In the genomic region with DNA sequence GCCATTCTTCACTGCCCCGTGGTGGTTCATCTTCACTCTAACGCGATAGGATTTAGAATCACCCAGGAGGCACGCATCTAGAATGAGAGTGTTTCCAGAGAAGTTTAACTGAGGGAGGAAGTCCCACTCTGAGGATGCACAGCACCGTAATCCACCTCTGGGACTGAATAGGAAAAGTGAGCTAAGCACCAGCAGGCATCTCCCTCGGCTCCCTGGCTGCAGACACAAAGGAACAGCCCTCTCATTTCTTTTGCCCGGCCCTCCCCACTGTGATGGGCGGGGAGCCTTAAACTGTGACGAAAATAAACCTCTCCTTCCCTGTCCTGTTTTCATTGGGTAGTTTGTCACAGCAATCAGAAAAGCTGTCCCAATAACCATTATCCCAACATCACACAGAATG, we compare ENCODE assay signal across 10 mouse cellular contexts.
DNase-seq lines count a peak whose midpoint lies in the region; ATAC-seq and TF ChIP-seq lines count a peak whose summit lies in the region.
"Had no signal": no experiment of that assay in that cellular context is flagged by ENCODE, and none has a peak within 500 bp of the region (broad histone marks: within the 10 kb centered on the region; RNA-seq: fewer than 3 reads in every experiment).

No protein-coding gene starts in this region.

- WGBS in kidney, embryonic 14.5 days: 4% methylated on average over 9 of the region's 9 CpGs
- under 1% methylated on average over 9 of the region's 9 CpGs for WGBS in forebrain, embryonic 10.5 days
- 4% methylated on average over 9 of the region's 9 CpGs for WGBS in intestine, embryonic 15.5 days
- 1% methylated on average over 9 of the region's 9 CpGs for WGBS in midbrain, postnatal 0 days

- H3K9me3 ChIP-seq in kidney, embryonic 14.5 days (ENCODE audit: control insufficient read depth, low read length): no peaks in the 10 kb centered on the region
- no peaks in the 10 kb centered on the region for H3K9me3 ChIP-seq in forebrain, embryonic 10.5 days
- no peaks in the 10 kb centered on the region for H3K9me3 ChIP-seq in intestine, embryonic 15.5 days
- no peaks in the 10 kb centered on the region for H3K9me3 ChIP-seq in midbrain, postnatal 0 days (ENCODE audit: low read length)
- H3K9me3 ChIP-seq: megakaryocyte, embryonic 14.5 days had no signal

- no peaks in the 10 kb centered on the region for H3K36me3 ChIP-seq in kidney, embryonic 14.5 days (ENCODE audit: control insufficient read depth, insufficient read depth, low read length)
- H3K36me3 ChIP-seq in forebrain, embryonic 10.5 days (replicated peaks): no peaks in the 10 kb centered on the region
- no peaks in the 10 kb centered on the region for H3K36me3 ChIP-seq in intestine, embryonic 15.5 days
- H3K36me3 ChIP-seq in midbrain, postnatal 0 days (ENCODE audit: insufficient read depth, low read length): no peaks in the 10 kb centered on the region

- DNase-seq in kidney, adult 8-10 months: no peak
- DNase-seq in forebrain, embryonic 10.5 days (ENCODE audit: extremely low spot score, low spot score): peak; percentile 37
- no peak for DNase-seq in midbrain, postnatal 0 days (ENCODE audit: low spot score)
- DNase-seq in left cerebral cortex, postnatal 4 days: no peak
- no peak for DNase-seq in spleen, adult 12 weeks (ENCODE audit: low spot score)
- no peak for DNase-seq in natural killer cell, adult 2 months (ENCODE audit: low spot score in 2 of 2)
- DNase-seq: cerebellum, adult 11-12 months had no signal

- H3K4me1 ChIP-seq in kidney, embryonic 14.5 days (ENCODE audit: control insufficient read depth, insufficient read depth, low read length): peaks cover 9% of the 10 kb centered on the region
- peaks cover 35% of the 10 kb centered on the region for H3K4me1 ChIP-seq in forebrain, embryonic 10.5 days
- H3K4me1 ChIP-seq in intestine, embryonic 15.5 days (replicated peaks): peaks cover 8% of the 10 kb centered on the region; the same call in 1 of the 2 replicates
- H3K4me1 ChIP-seq in midbrain, postnatal 0 days (ENCODE audit: insufficient read depth, low read length): no peaks in the 10 kb centered on the region; the same call in 1 of the 2 replicates

- H3K27me3 ChIP-seq in kidney, embryonic 14.5 days (ENCODE audit: control insufficient read depth, insufficient read depth, low read length): no peaks in the 10 kb centered on the region
- H3K27me3 ChIP-seq in forebrain, embryonic 10.5 days (ENCODE audit: poor library complexity, severe bottlenecking): peaks cover 9% of the 10 kb centered on the region; the same call in 1 of the 2 replicates
- no peaks in the 10 kb centered on the region for H3K27me3 ChIP-seq in intestine, embryonic 15.5 days (replicated peaks)
- H3K27me3 ChIP-seq in midbrain, postnatal 0 days (ENCODE audit: insufficient read depth, low read length): no peaks in the 10 kb centered on the region

- intact Hi-C loops in left cerebral cortex, postnatal 4 days (cut with DNase I): loop anchor here (10.0 kb wide), 2 partner anchors 313 to 403 kb away; no protein-coding TSS in a partner anchor

- no peak for TF ChIP-seq CTCF in midbrain, postnatal 0 days (IDR thresholded peaks at IDR 0.05)

- H3K9ac ChIP-seq in kidney, embryonic 14.5 days (ENCODE audit: low read depth, low read length): peak overlapping the region; percentile 8; the same call in 1 of the 2 replicates
- H3K9ac ChIP-seq in intestine, embryonic 15.5 days: no peak overlapping the region
- no peak overlapping the region for H3K9ac ChIP-seq in midbrain, postnatal 0 days (replicated peaks; ENCODE audit: low read length, poor library complexity, severe bottlenecking)

- no peak overlapping the region for H3K27ac ChIP-seq in kidney, embryonic 14.5 days (ENCODE audit: low read depth, low read length)
- H3K27ac ChIP-seq in forebrain, embryonic 10.5 days: peak overlapping the region; percentile 72
- H3K27ac ChIP-seq in intestine, embryonic 15.5 days: no peak overlapping the region
- no peak overlapping the region for H3K27ac ChIP-seq in midbrain, postnatal 0 days (ENCODE audit: low read depth, low read length)

- H3K4me3 ChIP-seq in kidney, embryonic 14.5 days (ENCODE audit: low read length): peak overlapping the region; percentile 29
- H3K4me3 ChIP-seq in forebrain, embryonic 10.5 days: peak overlapping the region; percentile 45
- 0 out of 2 replicates have a peak overlapping the region, but pooled peaks have one; percentile 0 for H3K4me3 ChIP-seq in intestine, embryonic 15.5 days (replicated peaks)
- H3K4me3 ChIP-seq in midbrain, postnatal 0 days (ENCODE audit: low read depth, low read length): peak overlapping the region; percentile 15; the same call in 1 of the 2 replicates
- H3K4me3 ChIP-seq: megakaryocyte, embryonic 14.5 days had no signal

- H3K4me2 ChIP-seq in kidney, embryonic 14.5 days (replicated peaks; ENCODE audit: low read depth, low read length): peak overlapping the region; percentile 47
- peak overlapping the region; percentile 48 for H3K4me2 ChIP-seq in intestine, embryonic 15.5 days (replicated peaks)
- H3K4me2 ChIP-seq in midbrain, postnatal 0 days (ENCODE audit: low read depth, low read length, poor library complexity, severe bottlenecking): peak overlapping the region; percentile 46

- ATAC-seq in kidney, embryonic 14.5 days (ENCODE audit: low FRiP score, low TSS enrichment): peak; percentile 62; the same call in 1 of the 2 replicates
- 0 out of 2 replicates have a peak, but pooled peaks have one; percentile 47 for ATAC-seq in intestine, embryonic 15.5 days
- no peak for ATAC-seq in midbrain, postnatal 0 days (ENCODE audit: low FRiP score)
